Mouse (Mus musculus) C2C12 (cell line): ENCODE results near the gene Ank3.

Experiments used
- CTCF ChIP-seq: IDR thresholded peaks from one replicate; pipeline ENCODE4 v1.5.1; 2011; ENCODE audit not compliant: control insufficient read depth, insufficient read depth, insufficient read length
- MAX ChIP-seq: IDR thresholded peaks from one replicate; pipeline ENCODE4 v1.6.1; 2011; ENCODE audit warnings: mild to moderate bottlenecking, control low read depth
- MYOD1 ChIP-seq: IDR thresholded peaks from one replicate; pipeline ENCODE4 v1.6.1; 2011; ENCODE audit warnings: low read depth; ENCODE audit not compliant: control insufficient read depth, insufficient read length
- MYOG ChIP-seq: IDR thresholded peaks from one replicate; pipeline ENCODE4 v1.6.1; 2011; ENCODE audit not compliant: control insufficient read depth, insufficient read length; ENCODE audit errors: extremely low read depth

DNA sequence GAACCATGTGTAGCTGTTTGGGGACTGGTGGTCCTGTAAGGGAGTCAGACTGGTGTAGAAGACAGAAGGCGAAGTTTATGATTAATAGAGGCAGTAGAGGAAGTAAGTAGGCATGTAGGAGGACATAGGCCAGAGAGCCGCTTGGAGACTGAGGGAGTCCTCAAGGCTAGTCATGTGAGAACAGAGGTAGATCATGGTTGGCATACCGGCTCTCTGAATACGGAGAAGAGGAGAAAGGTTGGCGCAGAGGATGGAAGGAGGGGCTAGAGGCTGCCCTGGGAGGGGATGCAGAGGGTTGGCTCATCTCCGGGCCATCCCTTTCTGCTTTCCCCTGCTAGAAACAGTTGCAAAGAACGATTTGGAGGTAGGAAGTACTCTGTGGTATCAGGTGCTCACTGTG lies 328.2 kb downstream of the Ank3 start:
- TF ChIP-seq MAX: no peak
- no peak for TF ChIP-seq CTCF
- TF ChIP-seq MYOD1: no peak
- no peak for TF ChIP-seq MYOG
